Mouse (Mus musculus) left cerebral cortex, adult 8-10 months (tissue): ENCODE data around the gene Soga3. TPM values are rescaled to one million over a fixed set of nuclear protein-coding genes. Genes with fewer than 3 reads are reported as not detected.

ENCODE experiments used
- DNase-seq, 2 experiments: peaks; one replicate each; pipeline ENCODE4 v3.0.0; 2022; ENCODE audit warnings: low spot score in 2 of 2
- total RNA-seq, 4 experiments: library from RNA; stranded (reverse); gene quantifications; 2 replicates each; pipeline ENCODE4 v1.2.4; 2022

Soga3 gene
- 100 to 1,000 TPM; 122 to 143 (median 135) TPM for total RNA-seq

GRCm38 (mm10) chr10:29143566-29144335, at the start of gene Soga3:
Soga3 (plus strand) TSS chr10:29143839.
- DNase-seq = peak; percentile 39 to 49

GRCm38 (mm10) chr10:29106962-29107361, 36.7 kb upstream of the Soga3 start:
- no peak for DNase-seq

- no peak for DNase-seq
These were observed 1.0 kb upstream of the Soga3 start for GRCm38 (mm10) chr10:29142556-29143105.

GRCm38 (mm10) chr10:29144612-29145405, 1.2 kb downstream of the Soga3 start:
- no peak for DNase-seq

- DNase-seq = peak in 1 of 2 experiments; percentile 63
These were observed 2.7 kb downstream of the Soga3 start for GRCm38 (mm10) chr10:29146198-29146857.

- peak; percentile 71 to 77 for DNase-seq
These were observed 3.4 kb downstream of the Soga3 start for GRCm38 (mm10) chr10:29146858-29147640.

GRCm38 (mm10) chr10:29147641-29147990, 4.0 kb downstream of the Soga3 start:
- DNase-seq = no peak

- DNase-seq = peak; percentile 69 to 72
These were observed 4.4 kb downstream of the Soga3 start for GRCm38 (mm10) chr10:29148076-29148475.

GRCm38 (mm10) chr10:29155304-29155703, 11.7 kb downstream of the Soga3 start:
- DNase-seq = no peak

GRCm38 (mm10) chr10:29161664-29162063, 18.0 kb downstream of the Soga3 start:
- DNase-seq = no peak

GRCm38 (mm10) chr10:29173778-29174177, 30.1 kb downstream of the Soga3 start:
- no peak for DNase-seq

GRCm38 (mm10) chr10:29175656-29176055, 32.0 kb downstream of the Soga3 start:
- DNase-seq = no peak

GRCm38 (mm10) chr10:29176881-29177280, 33.2 kb downstream of the Soga3 start:
- peak in 1 of 2 experiments; percentile 33 for DNase-seq

GRCm38 (mm10) chr10:29178003-29178402, 34.4 kb downstream of the Soga3 start:
- DNase-seq = peak in 1 of 2 experiments; percentile 70

- DNase-seq = no peak
These were observed 36.6 kb downstream of the Soga3 start for GRCm38 (mm10) chr10:29180210-29180609.

GRCm38 (mm10) chr10:29181046-29181445, 37.4 kb downstream of the Soga3 start:
- no peak for DNase-seq

GRCm38 (mm10) chr10:29193769-29194168, 50.1 kb downstream of the Soga3 start:
- no peak for DNase-seq

- DNase-seq = no peak
These were observed 53.2 kb downstream of the Soga3 start for GRCm38 (mm10) chr10:29196811-29197210.

- no peak for DNase-seq
These were observed 55.0 kb downstream of the Soga3 start, which contains the start of gene Gm49353 for GRCm38 (mm10) chr10:29198642-29199041. Gm49353 (plus strand) TSS chr10:29198954.

- DNase-seq = no peak
These were observed 56.2 kb downstream of the Soga3 start for GRCm38 (mm10) chr10:29199835-29200234.

GRCm38 (mm10) chr10:29200609-29201008, 57.0 kb downstream of the Soga3 start:
- DNase-seq = no peak
